13 mouse cellular contexts compared by ENCODE assay signal in genomic region chr6:48628377-48628776, GRCm38 (mm10). TPM values are rescaled to one million over a fixed set of nuclear protein-coding genes. Genes with fewer than 3 reads are reported as not detected.
DNase-seq lines count a peak whose midpoint lies in the region; ATAC-seq and TF ChIP-seq lines count a peak whose summit lies in the region.
"Had no signal": no experiment of that assay in that cellular context is flagged by ENCODE, and none has a peak within 500 bp of the region (broad histone marks: within the 10 kb centered on the region; RNA-seq: fewer than 3 reads in every experiment).

No protein-coding gene starts in this region.

- TF ChIP-seq POLR2A in kidney, adult 2 months (IDR thresholded peaks at IDR 0.05; ENCODE audit: low read depth, low read length): peak; percentile 50

- no peak overlapping the region for H3K27ac ChIP-seq in heart, embryonic 12.5 days (ENCODE audit: poor library complexity, severe bottlenecking)
- H3K27ac ChIP-seq in kidney, adult 2 months (ENCODE audit: insufficient read depth, low read depth, low read length): peak overlapping the region; percentile 98

- no peak overlapping the region for H3K9ac ChIP-seq in heart, embryonic 12.5 days

- H3K36me3 ChIP-seq in heart, embryonic 12.5 days: no peaks in the 10 kb centered on the region
- no peaks in the 10 kb centered on the region for H3K36me3 ChIP-seq in kidney, adult 2 months (ENCODE audit: control insufficient read depth, insufficient read depth, low read length)

- H3K4me1 ChIP-seq in heart, embryonic 12.5 days (replicated peaks): peaks cover 23% of the 10 kb centered on the region
- H3K4me1 ChIP-seq in kidney, adult 2 months (ENCODE audit: control insufficient read depth, insufficient read depth, low read length): peaks cover 28% of the 10 kb centered on the region

- peak overlapping the region; percentile 82; the same call in 1 of the 2 replicates for H3K4me2 ChIP-seq in heart, embryonic 12.5 days

- in situ Hi-C loops in Patski (cut with MboI; ENCODE audit: low pct_unique_long_range_greater_than_20kb): loop anchor here (5.0 kb wide), 1 partner anchor 91 kb away; the partner anchor contains the start of gene Atp6v0e2

- POLR2A ChIA-PET in Patski (lab: Charles Lee): interaction anchor here (0.5 to 4.5 kb wide), 7 partner anchors 9 to 56 kb away, joined by 3 to 24 read pairs (median 5); partner anchors contain the start of genes Gm44965, Repin1 and Zfp775

- peaks cover 35% of the 10 kb centered on the region for H3K27me3 ChIP-seq in heart, embryonic 12.5 days (replicated peaks)
- no peaks in the 10 kb centered on the region for H3K27me3 ChIP-seq in Patski
- H3K27me3 ChIP-seq in kidney, adult 2 months (replicated peaks; ENCODE audit: control insufficient read depth, insufficient read depth, low read length): no peaks in the 10 kb centered on the region

- no peak for TF ChIP-seq CTCF in Patski (IDR thresholded peaks at IDR 0.05)
- no peak for TF ChIP-seq CTCF in kidney, adult 2 months (conservative IDR thresholded peaks at IDR 0.05; ENCODE audit: insufficient read depth, insufficient read length, low read depth, low read length)

- no peak overlapping the region for H3K4me3 ChIP-seq in heart, embryonic 12.5 days
- H3K4me3 ChIP-seq in kidney, adult 2 months (ENCODE audit: insufficient read depth, low read depth, low read length): peak overlapping the region; percentile 62

- 64% methylated on average over 3 of the region's 3 CpGs for WGBS in heart, embryonic 12.5 days
- 22% methylated on average over 3 of the region's 3 CpGs for WGBS in kidney, adult 2 months

- no peak for DNase-seq in heart, adult 18-20 months
- peak; percentile 79 for DNase-seq in Patski (ENCODE audit: low read depth, low spot score)
- peak; percentile 92 for DNase-seq in kidney, adult 2 months
- peak; percentile 33 to 60 for DNase-seq in kidney, postnatal 4 days
- no peak for DNase-seq in left cerebral cortex, postnatal 36 days (ENCODE audit: low spot score in 2 of 2)
- DNase-seq in thymus, postnatal 0 days (ENCODE audit: low spot score): no peak
- DNase-seq: adrenal gland, adult 8-10 months; lung, postnatal 4 days; thymus, postnatal 25 days had no signal

- intact Hi-C loops in left cerebral cortex, postnatal 36 days (cut with DNase I): loop anchor here (5.0 kb wide), 2 partner anchors 36 to 76 kb away; partner anchors contain the start of genes Gm44965, Lrrc61 and Repin1

- no peaks in the 10 kb centered on the region for H3K9me3 ChIP-seq in heart, embryonic 12.5 days (replicated peaks)

- no peak for ATAC-seq in heart, embryonic 12.5 days (ENCODE audit: insufficient number of reproducible peaks, low FRiP score)
- ATAC-seq in Patski: peak; percentile 28

- CTCF ChIA-PET in Patski (lab: Charles Lee): interaction anchor here (0.9 to 2.8 kb wide), 6 partner anchors 11 to 60 kb away, joined by 3 to 10 read pairs (median 4); partner anchors contain the start of gene Gimap8

RNA-seq across cellular contexts. Expression of gene AI854703, which starts 1.8 kb away (rescaled TPM):
- polyA plus RNA-seq in heart, embryonic 12.5 days (2016; fragmentation: Nextera tagmentation; extraction: Ambion mirVana): 1.3 TPM in 2 replicates
- under 1 TPM; 0.37 to 0.39 TPM for total RNA-seq in heart, adult 18-20 months (2021)
- polyA plus RNA-seq in Patski (2021): 25.6 TPM
- polyA plus RNA-seq in kidney, adult 2 months (2012; rRNA removed): 30.9 and 37.4 TPM in 2 replicates
- total RNA-seq in left cerebral cortex, postnatal 36 days (2021): 10 to 100 TPM; 15.9 to 18.0 TPM
- polyA plus RNA-seq in thymus, postnatal 0 days (2015; fragmentation: Nextera tagmentation; extraction: Ambion mirVana): 2.0 and 2.3 TPM in 2 replicates

RNA-seq across cellular contexts. Expression of gene Gimap8, which starts 18.7 kb away (rescaled TPM):
- 0.90 and 1.2 TPM in 2 replicates for polyA plus RNA-seq in heart, embryonic 12.5 days (2016; fragmentation: Nextera tagmentation; extraction: Ambion mirVana)
- 1 to 10 TPM; 7.1 to 7.5 TPM for total RNA-seq in heart, adult 18-20 months (2021)
- 7.3 TPM for polyA plus RNA-seq in Patski (2021)
- polyA plus RNA-seq in kidney, adult 2 months (2012; rRNA removed): 6.1 and 9.1 TPM in 2 replicates
- under 1 TPM; 0.74 to 0.95 TPM for total RNA-seq in left cerebral cortex, postnatal 36 days (2021)
- polyA plus RNA-seq in thymus, postnatal 0 days (2015; fragmentation: Nextera tagmentation; extraction: Ambion mirVana): 11.8 and 12.8 TPM in 2 replicates

RNA-seq across cellular contexts. Expression of gene Zfp775, which starts 26.5 kb away (rescaled TPM):
- polyA plus RNA-seq in heart, embryonic 12.5 days (2016; fragmentation: Nextera tagmentation; extraction: Ambion mirVana): 5.6 and 5.8 TPM in 2 replicates
- total RNA-seq in heart, adult 18-20 months (2021): 10 to 100 TPM; 11.8 to 12.3 TPM
- 8.7 TPM for polyA plus RNA-seq in Patski (2021)
- polyA plus RNA-seq in kidney, adult 2 months (2012; rRNA removed): 4.3 and 6.1 TPM in 2 replicates
- 1 to 10 TPM; 6.6 to 7.6 TPM for total RNA-seq in left cerebral cortex, postnatal 36 days (2021)
- 6.8 and 6.9 TPM in 2 replicates for polyA plus RNA-seq in thymus, postnatal 0 days (2015; fragmentation: Nextera tagmentation; extraction: Ambion mirVana)

RNA-seq across cellular contexts. Expression of gene Gm44965, which starts 34.6 kb away (rescaled TPM):
- polyA plus RNA-seq in heart, embryonic 12.5 days (2016; fragmentation: Nextera tagmentation; extraction: Ambion mirVana): not detected in 2 replicates
- total RNA-seq in heart, adult 18-20 months (2021): not detected
- polyA plus RNA-seq in Patski (2021): 0.62 TPM
- polyA plus RNA-seq in kidney, adult 2 months (2012; rRNA removed): 0.42 and 0.49 TPM in 2 replicates
- not detected for total RNA-seq in left cerebral cortex, postnatal 36 days (2021)
- polyA plus RNA-seq in thymus, postnatal 0 days (2015; fragmentation: Nextera tagmentation; extraction: Ambion mirVana): not detected in 2 replicates
- polyA plus RNA-seq: CD4-positive, CD25-positive, alpha-beta regulatory T cell, adult 4 months; limb, embryonic 11.5 days; liver, embryonic 16.5 days had no signal

RNA-seq across cellular contexts. Expression of gene Repin1, which starts 34.7 kb away (rescaled TPM):
- 32.1 and 32.7 TPM in 2 replicates for polyA plus RNA-seq in heart, embryonic 12.5 days (2016; fragmentation: Nextera tagmentation; extraction: Ambion mirVana)
- total RNA-seq in heart, adult 18-20 months (2021): 10 to 100 TPM; 32.3 to 32.9 TPM
- 44.2 TPM for polyA plus RNA-seq in Patski (2021)
- polyA plus RNA-seq in kidney, adult 2 months (2012; rRNA removed): 49.2 and 73.1 TPM in 2 replicates
- 10 to 100 TPM; 51.8 to 59.8 TPM for total RNA-seq in left cerebral cortex, postnatal 36 days (2021)
- polyA plus RNA-seq in thymus, postnatal 0 days (2015; fragmentation: Nextera tagmentation; extraction: Ambion mirVana): 15.5 and 15.6 TPM in 2 replicates

Comparison
In these comparisons a context has a peak if more than half of its experiments do, and no peak if none do; other contexts are left out.
1. DNase-seq: peak in Patski (single experiment), kidney, adult 2 months (single experiment) and kidney, postnatal 4 days (2 of 2); none in heart, adult 18-20 months (0 of 2), left cerebral cortex, postnatal 36 days (0 of 2) and thymus, postnatal 0 days (single experiment).